Mouse (Mus musculus) MEL (cell line): ENCODE results near the gene Cisd3.
"Not testable (repeated sequence)": the region's sequence is repeated elsewhere in the genome, so short reads cannot be mapped to it uniquely, and the experiment has no call there.

ENCODE experiments used
- CTCF ChIP-seq, 3 experiments: IDR thresholded peaks in 2 of 3; conservative IDR thresholded peaks in 1 of 3; 2 replicates each; pipeline ENCODE4 v1.5.1; 2011 to 2012; ENCODE audit warnings: low read length in 3 of 3, low read depth in 2 of 3, mild to moderate bottlenecking in 2 of 3, improper control_type of control experiment in 1 of 3, inconsistent platforms in 1 of 3, mixed read lengths in 1 of 3, moderate library complexity in 1 of 3; ENCODE audit not compliant: control insufficient read depth in 1 of 3, insufficient read depth in 1 of 3, poor library complexity in 1 of 3, severe bottlenecking in 1 of 3
- NELFE ChIP-seq: IDR thresholded peaks from 2 replicates; pipeline ENCODE4 v1.6.1; 2011; ENCODE audit warnings: low read depth, low read length, improper control_type of control experiment

DNA sequence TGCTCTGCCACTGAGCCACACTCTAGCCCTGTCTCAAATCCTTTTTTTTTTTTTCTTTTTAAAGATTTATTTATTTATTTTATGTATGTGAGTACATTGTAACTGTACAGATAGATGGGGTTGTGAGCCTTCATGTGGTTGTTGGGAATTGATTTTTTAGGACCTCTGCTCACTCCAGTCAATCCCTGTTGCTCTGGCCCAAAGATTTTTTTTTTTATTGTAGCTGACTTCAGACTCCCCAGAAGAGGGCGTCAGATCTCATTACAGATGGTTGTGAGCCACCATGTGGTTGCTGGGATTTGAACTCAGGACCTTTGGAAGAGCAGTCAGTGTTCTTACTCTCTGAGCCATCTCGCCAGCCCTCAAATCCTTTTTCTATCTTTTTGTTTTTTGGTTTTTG is 24.4 kb downstream of the Cisd3 start:
- peak in 2 of 3 experiments; percentile 3 to 25; a peak in 1 of 6 replicates for TF ChIP-seq CTCF (IDR thresholded peaks at IDR 0.05 in 2 of 3, conservative IDR thresholded peaks at IDR 0.05 in 1 of 3; ENCODE audit: control insufficient read depth in 1 of 3, insufficient read depth in 1 of 3, low read depth in 2 of 3, low read length in 3 of 3, poor library complexity in 1 of 3, severe bottlenecking in 1 of 3)
- not testable (repeated sequence) for TF ChIP-seq NELFE
